Mouse (Mus musculus): ENCODE measurements around the gene Zfp566. TPM values are rescaled to one million over a fixed set of nuclear protein-coding genes. Genes with fewer than 3 reads are reported as not detected.

Zfp566 gene
- polyA plus RNA-seq, 1 experiment from 2014 or later, result 15.9 TPM

DNA sequence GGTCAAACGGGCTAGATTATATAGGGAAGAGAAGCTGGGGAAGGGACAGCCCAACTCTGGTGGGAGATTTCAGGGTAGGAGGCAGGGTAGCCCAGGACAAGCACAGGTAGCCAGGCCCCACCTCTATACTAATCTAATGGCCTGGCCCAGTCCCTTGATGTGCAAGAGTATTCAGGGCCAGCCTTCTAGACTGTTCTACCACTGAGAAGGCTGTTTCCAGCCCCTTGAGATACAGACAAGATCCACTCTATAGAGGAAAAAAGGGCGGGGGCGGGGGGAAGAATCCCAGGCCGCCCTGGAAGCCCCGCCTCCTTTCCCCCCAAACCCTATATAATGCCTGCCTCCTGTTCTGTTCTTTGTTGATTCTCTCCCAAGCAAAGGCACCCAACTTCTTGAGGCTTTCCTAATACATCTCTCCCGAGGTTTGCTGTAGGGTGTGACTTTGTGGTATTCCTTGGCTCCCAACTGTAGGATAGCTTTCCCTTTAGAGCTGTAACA is 3.6 kb upstream of the Zfp566 start:
- no peaks in the 10 kb centered on the region for H3K9me3 ChIP-seq (replicated peaks)
- H3K4me2 ChIP-seq, result peak overlapping the region; percentile 60
- 71% methylated on average over 6 of the region's 6 CpGs for WGBS
- H3K27me3 ChIP-seq, result no peaks in the 10 kb centered on the region
- H3K36me3 ChIP-seq, result peaks cover 12% of the 10 kb centered on the region
- no peak for ATAC-seq (replicated peaks; ENCODE audit: low FRiP score)
- peaks cover 21% of the 10 kb centered on the region for H3K4me1 ChIP-seq
- peak overlapping the region; percentile 74; the same call in 1 of the 2 replicates for H3K9ac ChIP-seq
- peak overlapping the region; percentile 74 for H3K4me3 ChIP-seq (replicated peaks)
- H3K27ac ChIP-seq, result peak overlapping the region; percentile 98; the same call in 1 of the 2 replicates

DNA sequence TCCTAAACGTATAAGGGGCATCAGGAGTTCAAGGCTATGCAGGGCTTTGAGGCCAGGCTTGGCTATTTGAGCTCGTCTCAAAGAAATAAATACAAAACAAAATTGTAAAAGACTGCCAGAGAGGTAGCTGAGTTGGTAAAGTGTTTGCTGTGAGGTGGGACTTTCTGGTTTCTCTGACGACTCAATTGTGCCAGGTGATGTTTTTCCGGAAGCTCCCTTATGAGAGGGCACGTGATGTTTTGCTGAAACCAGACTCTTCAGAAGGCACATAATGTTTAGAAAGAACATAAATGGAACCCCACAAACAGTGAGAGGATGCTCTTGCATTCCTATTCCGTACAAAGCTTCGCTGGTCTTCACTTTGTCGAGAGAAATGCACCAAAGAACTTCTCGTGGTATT is 2.3 kb upstream of the Zfp566 start:
- Histone ChIP-seq H3K36me3 (0 out of 2 replicates have a peak, but pooled peaks cover 2% of the 10 kb centered on the region), H3K4me1 (peaks cover 32% of the 10 kb centered on the region), H3K4me3 (replicated peaks) (no peak overlapping the region), H3K9me3 (replicated peaks) (no peaks in the 10 kb centered on the region), H3K9ac (no peak overlapping the region), H3K4me2 (no peak overlapping the region), H3K27me3 (no peaks in the 10 kb centered on the region), H3K27ac (no peak overlapping the region)
- no peak for ATAC-seq (replicated peaks; ENCODE audit: low FRiP score)
- 85% methylated on average over 9 of the region's 9 CpGs for WGBS

DNA sequence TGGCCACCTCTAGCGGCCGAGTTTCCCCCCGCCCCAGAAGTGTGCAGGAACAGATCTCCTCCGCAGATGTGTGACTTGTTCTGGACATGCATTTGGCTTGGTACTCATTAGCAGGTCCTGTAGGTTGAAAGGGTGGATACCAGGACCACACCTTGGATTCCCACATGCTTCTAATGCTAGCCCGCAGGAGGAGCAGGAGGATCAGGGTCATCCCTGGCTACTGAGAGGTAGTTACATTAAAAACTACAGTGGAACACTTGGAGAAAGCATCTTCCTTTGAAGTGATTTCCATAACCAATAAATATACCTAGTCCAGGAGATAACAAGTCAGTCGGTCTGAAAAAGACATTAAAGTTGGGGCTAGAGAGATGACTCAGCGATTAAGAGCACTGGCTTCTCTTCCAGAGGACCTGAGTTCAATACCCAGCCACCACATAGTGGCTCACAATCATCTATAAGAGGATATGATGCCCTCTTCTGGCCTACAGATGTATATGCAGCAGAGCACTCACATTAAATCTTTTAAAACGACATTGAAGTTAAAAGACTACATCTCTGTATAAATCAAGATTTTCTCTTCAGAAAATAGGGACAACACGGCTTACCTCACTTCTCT is 751 bp upstream of the Zfp566 start:
- Histone ChIP-seq H3K4me1 (peaks cover 33% of the 10 kb centered on the region), H3K27ac (peak overlapping the region; percentile 81)
- WGBS, result 10% methylated on average over 9 of the region's 9 CpGs

DNA sequence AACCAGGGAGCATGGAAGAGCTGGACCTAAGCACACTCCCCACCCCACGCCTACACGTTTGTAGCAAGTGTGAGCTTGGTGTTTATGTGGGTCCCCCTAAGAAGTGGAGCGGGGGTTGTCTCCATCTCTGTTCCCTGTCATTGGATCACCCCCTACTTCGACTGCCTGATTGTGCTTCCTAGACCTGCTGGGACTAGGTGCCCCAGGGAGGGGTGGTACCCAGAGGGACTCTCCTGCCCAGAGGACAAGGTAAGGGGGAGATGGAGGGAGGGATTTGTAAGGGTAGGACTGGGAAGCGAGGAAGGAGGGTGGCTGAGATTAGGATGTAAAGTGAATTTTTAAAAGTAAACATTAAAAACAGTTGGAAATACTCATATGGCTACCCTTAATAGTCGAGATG is 922 bp downstream of the Zfp566 start:
- Histone ChIP-seq H3K4me2 (peak overlapping the region; percentile 69), H3K4me1 (peaks cover 32% of the 10 kb centered on the region), H3K36me3 (peaks cover 26% of the 10 kb centered on the region), H3K9me3 (replicated peaks) (0 out of 2 replicates have a peak, but pooled peaks cover 3% of the 10 kb centered on the region), H3K27ac (peak overlapping the region; percentile 81; the same call in 1 of the 2 replicates), H3K27me3 (no peaks in the 10 kb centered on the region), H3K9ac (peak overlapping the region; percentile 60), H3K4me3 (replicated peaks) (peak overlapping the region; percentile 61)
- ATAC-seq (replicated peaks; ENCODE audit: low FRiP score), result no peak
- WGBS, result 13% methylated on average over 6 of the region's 6 CpGs

More for the DNA sequence above, 751 bp upstream of the Zfp566 start:
- Histone ChIP-seq H3K9ac (no peak overlapping the region), H3K4me3 (replicated peaks) (peak overlapping the region; percentile 61), H3K9me3 (replicated peaks) (no peaks in the 10 kb centered on the region), H3K4me2 (peak overlapping the region; percentile 69), H3K27me3 (no peaks in the 10 kb centered on the region), H3K36me3 (peaks cover 10% of the 10 kb centered on the region)
- no peak for ATAC-seq (replicated peaks; ENCODE audit: low FRiP score)

GRCm38 (mm10) chr7:30086524-30086923 is 3.8 kb downstream of the Zfp566 start:
- no peak for ATAC-seq (replicated peaks; ENCODE audit: low FRiP score)
- no peak overlapping the region for H3K9ac ChIP-seq
- H3K4me1 ChIP-seq, result peaks cover 26% of the 10 kb centered on the region
- peaks cover 45% of the 10 kb centered on the region for H3K36me3 ChIP-seq
- H3K9me3 ChIP-seq (replicated peaks), result 0 out of 2 replicates have a peak, but pooled peaks cover 3% of the 10 kb centered on the region
- H3K4me3 ChIP-seq (replicated peaks), result no peak overlapping the region
- no peak overlapping the region for H3K4me2 ChIP-seq
- no peaks in the 10 kb centered on the region for H3K27me3 ChIP-seq
- whole genome bisulfite sequencing, result 85% methylated on average over 9 of the region's 9 CpGs
- H3K27ac ChIP-seq, result no peak overlapping the region

DNA sequence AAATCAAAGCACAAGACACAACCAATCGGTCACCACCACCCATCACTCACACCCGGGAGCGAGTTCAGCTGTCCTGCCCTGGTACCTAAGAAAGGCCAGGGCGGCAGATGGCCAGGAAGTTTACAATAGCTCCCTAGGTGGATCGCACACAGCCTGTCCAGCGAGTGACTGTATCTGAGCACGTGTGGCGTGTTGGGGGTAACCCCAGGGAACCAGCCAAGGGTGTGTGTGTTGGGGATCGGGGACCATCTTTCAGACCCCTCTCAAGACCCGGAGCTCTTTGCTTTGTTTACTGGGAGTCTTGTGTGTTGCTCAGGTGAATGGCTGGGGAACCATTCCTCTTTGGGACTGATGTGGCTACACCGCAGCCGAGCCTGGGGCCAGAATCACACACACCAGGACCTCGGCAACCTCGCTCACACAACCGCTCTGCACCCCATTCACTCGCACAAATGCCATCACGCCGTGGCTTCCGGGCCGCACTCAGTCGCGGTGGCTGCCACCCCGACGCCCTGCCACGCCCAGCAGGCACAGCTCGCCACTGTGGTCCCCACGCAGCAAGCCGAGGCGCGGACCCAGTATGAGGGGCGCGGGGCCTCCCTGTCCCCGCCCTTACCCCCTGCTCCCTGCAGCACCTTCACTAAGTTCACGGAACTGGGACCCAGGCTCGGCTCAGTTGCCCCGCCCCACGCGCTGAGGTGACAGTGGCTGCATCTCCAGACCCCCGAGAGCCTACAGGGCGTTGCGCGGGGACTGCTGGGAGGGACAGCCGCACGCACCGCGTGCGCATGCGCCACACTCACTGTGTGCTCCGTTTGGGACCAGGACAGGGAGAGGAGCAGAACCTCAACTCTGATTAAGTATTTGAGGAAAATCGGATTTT is 17.9 kb downstream of the Zfp566 start, which contains the start of gene Zfp82:
Zfp82 (minus strand) TSS at position 755 of the 883 bp plus-strand sequence.
- H3K36me3 ChIP-seq, result peaks cover 35% of the 10 kb centered on the region
- peak within 1 kb of the TSS; percentile 94 for H3K4me2 ChIP-seq
- no peaks in the 10 kb centered on the region for H3K9me3 ChIP-seq (replicated peaks)
- H3K27me3 ChIP-seq, result no peaks in the 10 kb centered on the region
- under 1% methylated on average over 50 of the region's 50 CpGs for WGBS
- H3K4me3 ChIP-seq (replicated peaks), result peak within 1 kb of the TSS; percentile 70
- ATAC-seq (replicated peaks; ENCODE audit: low FRiP score), result peak; percentile 93
- H3K27ac ChIP-seq, result peak within 1 kb of the TSS; percentile 52
- peaks cover 8% of the 10 kb centered on the region for H3K4me1 ChIP-seq
- peak within 1 kb of the TSS; percentile 68 for H3K9ac ChIP-seq

DNA sequence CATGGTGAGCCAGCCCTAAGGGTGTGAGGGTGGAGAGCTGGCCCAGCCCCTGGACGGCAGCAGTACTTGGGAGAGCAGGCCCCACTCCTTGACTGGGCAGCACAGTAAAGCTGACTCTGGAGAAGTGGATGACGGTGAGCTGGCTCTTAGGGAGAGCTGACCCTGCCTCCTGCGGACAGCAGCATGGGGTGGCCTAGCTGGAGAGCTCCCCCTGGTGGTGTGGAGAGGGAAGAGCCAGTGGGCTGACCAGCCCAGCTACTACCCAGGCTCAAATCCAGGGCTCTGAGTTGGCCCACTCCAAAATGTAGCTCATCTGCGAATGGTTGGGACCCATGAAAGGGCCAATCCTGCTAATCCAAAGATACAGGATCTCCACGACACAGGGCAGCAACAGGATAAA is 25.7 kb downstream of the Zfp566 start:
- no peaks in the 10 kb centered on the region for H3K27me3 ChIP-seq
- no peaks in the 10 kb centered on the region for H3K9me3 ChIP-seq (replicated peaks)
- H3K4me3 ChIP-seq (replicated peaks), result no peak overlapping the region
- ATAC-seq (replicated peaks; ENCODE audit: low FRiP score), result no peak
- H3K9ac ChIP-seq, result no peak overlapping the region
- peaks cover 4% of the 10 kb centered on the region; the same call in 1 of the 2 replicates for H3K4me1 ChIP-seq
- H3K4me2 ChIP-seq, result no peak overlapping the region
- no peak overlapping the region for H3K27ac ChIP-seq
- WGBS, result 83% methylated on average over 5 of the region's 5 CpGs
- peaks cover 66% of the 10 kb centered on the region for H3K36me3 ChIP-seq

DNA sequence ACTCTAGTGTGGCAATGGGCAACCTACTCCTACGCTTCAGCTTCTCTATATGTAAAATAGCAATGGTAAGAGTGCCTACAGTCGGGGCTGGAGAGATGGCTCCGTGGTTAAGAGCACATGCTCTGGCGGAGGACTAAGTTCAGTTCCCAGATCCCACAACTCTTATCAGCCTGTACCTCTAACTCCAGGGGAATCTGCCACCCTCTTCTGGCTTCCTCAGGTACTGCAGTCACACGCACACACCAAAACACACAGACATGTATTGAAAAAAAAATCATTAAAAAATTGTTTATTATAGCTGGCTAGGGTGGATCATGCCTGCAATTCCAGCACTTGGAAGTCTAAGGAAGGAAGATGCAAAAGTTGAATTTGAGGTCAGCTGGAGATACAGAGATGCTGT is 27.8 kb downstream of the Zfp566 start:
- H3K36me3 ChIP-seq, result peaks cover 66% of the 10 kb centered on the region
- no peak overlapping the region for H3K4me3 ChIP-seq (replicated peaks)
- H3K4me1 ChIP-seq, result peaks cover 10% of the 10 kb centered on the region
- no peaks in the 10 kb centered on the region for H3K9me3 ChIP-seq (replicated peaks)
- no peak overlapping the region for H3K9ac ChIP-seq
- no peak overlapping the region for H3K4me2 ChIP-seq
- no peaks in the 10 kb centered on the region for H3K27me3 ChIP-seq
- no peak overlapping the region for H3K27ac ChIP-seq
- 92% methylated on average over 5 of the region's 5 CpGs for WGBS
- no peak for ATAC-seq (replicated peaks; ENCODE audit: low FRiP score)

DNA sequence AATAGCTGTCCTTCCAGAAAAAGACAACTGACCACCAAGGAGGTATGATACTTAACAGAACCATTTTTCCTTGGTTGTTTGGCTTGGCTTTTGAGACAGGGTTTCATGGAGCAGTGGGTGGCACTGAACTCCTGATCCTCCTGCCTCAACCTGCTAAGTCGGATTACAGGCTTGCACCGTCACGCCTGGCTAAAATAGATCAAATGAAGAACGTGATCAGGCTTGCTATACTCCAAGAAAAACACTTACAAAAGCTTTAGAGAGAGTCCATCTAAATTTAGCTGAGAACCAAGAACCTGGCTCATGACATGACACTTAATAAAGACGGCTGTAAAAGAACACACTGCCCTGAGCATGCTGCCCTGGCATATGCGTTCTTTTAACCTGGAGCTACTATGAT is 30.0 kb downstream of the Zfp566 start:
- Histone ChIP-seq H3K27me3 (no peaks in the 10 kb centered on the region), H3K9me3 (replicated peaks) (no peaks in the 10 kb centered on the region), H3K27ac (no peak overlapping the region), H3K36me3 (peaks cover 72% of the 10 kb centered on the region), H3K9ac (no peak overlapping the region), H3K4me2 (no peak overlapping the region), H3K4me3 (replicated peaks) (no peak overlapping the region), H3K4me1 (peaks cover 10% of the 10 kb centered on the region)
- 41% methylated on average over 6 of the region's 6 CpGs for WGBS
- no peak for ATAC-seq (replicated peaks; ENCODE audit: low FRiP score)

DNA sequence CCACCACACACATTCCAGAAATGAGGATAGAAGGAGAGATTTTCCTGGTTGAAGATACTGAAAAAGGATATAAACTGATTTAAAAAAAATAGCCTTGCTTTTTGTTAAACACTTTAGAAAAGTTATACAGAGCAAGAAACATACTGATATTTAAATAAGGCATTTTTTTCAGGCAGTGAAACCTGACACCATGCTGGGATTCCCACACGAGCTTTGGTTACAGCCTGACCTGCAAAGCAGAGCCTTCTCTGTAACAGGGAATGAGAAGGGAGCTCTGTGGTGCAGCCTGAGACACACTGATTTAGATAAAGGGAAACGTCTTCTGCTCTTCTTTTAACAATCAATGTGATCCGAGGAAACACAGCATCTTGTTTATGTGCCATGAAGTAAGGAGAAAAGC is 36.7 kb downstream of the Zfp566 start:
- no peak for ATAC-seq (replicated peaks; ENCODE audit: low FRiP score)
- Histone ChIP-seq H3K9ac (no peak overlapping the region), H3K4me2 (no peak overlapping the region), H3K4me3 (replicated peaks) (no peak overlapping the region), H3K27ac (peak overlapping the region; percentile 37; the same call in 1 of the 2 replicates), H3K9me3 (replicated peaks) (no peaks in the 10 kb centered on the region), H3K27me3 (no peaks in the 10 kb centered on the region), H3K36me3 (peaks cover 30% of the 10 kb centered on the region), H3K4me1 (peaks cover 16% of the 10 kb centered on the region)
- WGBS, result 6% methylated on average over 3 of the region's 3 CpGs

DNA sequence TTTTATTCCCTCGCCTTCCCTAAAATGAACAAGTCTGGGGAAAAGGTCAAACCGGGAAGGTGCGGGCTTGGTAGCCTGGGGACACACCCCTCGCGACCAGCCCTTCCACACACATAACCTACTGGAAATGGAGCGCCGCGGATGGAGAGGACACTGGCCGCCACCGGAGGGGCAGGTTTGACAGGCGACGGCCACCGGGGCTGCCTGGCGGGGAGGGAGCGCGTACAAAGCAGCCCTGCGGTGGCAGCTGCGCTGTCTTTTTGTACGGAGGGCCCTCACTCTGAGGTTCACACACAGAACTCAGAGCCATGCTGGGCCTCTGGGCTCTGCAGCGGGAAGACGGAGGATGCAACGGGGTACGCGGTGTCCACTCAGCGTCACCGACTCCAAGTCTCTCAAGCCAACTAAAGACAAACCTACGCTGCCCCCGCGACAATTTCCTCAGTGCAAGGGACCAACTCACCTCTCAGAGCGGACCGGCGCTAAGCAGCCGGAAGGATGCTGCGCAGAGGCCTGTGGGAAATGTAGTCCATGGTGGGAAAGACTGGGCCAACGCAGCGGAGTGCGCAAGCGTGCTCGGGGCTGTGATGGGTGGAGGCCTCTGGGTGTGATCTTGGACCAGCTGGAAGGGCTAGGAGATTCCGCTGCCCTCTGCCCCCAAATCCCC is 39.3 kb downstream of the Zfp566 start, which contains the start of gene Zfp14:
Zfp14 (minus strand) TSS at position 499 of the 667 bp plus-strand sequence.
- H3K4me3 ChIP-seq (replicated peaks), result peak within 1 kb of the TSS; percentile 72
- peak; percentile 99 for ATAC-seq (replicated peaks; ENCODE audit: low FRiP score)
- peaks cover 11% of the 10 kb centered on the region for H3K36me3 ChIP-seq
- peaks cover 16% of the 10 kb centered on the region for H3K4me1 ChIP-seq
- peak within 1 kb of the TSS; percentile 86 for H3K27ac ChIP-seq
- no peaks in the 10 kb centered on the region for H3K9me3 ChIP-seq (replicated peaks)
- no peaks in the 10 kb centered on the region for H3K27me3 ChIP-seq
- H3K4me2 ChIP-seq, result peak within 1 kb of the TSS; percentile 87
- H3K9ac ChIP-seq, result peak within 1 kb of the TSS; percentile 63
- 0% methylated on average over 40 of the region's 40 CpGs for WGBS

All from kidney, embryonic 15.5 days (tissue).